8 mouse cellular contexts compared by ENCODE assay signal in the genomic region with DNA sequence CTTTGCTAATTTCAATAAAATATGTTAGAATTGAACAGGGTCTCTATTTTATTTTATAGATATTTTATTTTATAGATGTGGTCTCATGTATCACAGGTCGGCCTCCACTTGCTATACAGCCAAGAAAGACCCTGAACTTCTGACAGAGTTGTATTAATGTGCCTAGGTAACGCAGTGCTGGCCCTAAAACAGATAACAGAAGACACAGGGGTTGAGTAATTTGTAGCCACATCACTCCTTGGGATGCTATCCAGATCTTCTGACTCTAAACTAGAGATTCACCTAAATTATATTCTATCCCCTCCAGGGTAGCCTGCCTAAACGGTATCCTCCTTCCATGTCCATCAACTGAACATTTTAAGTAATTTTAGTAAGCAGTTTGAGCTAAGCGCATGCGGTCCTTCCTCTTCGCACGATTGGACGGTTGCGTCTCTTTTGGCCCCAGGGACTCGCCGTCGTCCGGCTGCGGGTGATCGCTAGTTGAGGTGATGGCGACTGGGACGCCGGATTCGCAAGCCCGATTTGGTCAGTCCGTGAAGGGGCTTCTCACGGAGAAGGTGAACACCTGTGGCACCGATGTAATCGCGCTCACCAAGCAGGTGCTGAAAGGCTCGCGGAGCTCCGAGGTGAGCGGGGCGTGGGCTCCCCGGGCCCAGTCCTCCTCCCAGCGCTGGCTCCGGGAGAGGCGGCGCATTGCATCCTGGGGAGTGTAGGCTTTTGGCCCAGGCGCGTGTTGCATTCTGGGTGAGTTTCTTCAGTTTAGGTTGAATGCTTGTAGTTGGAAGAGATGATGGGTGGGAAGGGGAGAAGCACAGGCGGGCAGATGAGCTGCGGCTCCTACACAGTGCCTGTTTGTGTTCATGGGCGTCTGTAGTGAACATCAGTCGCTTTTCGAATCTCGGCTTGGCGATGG. TPM values are rescaled to one million over a fixed set of nuclear protein-coding genes. Genes with fewer than 3 reads are reported as not detected.
DNase-seq lines count a peak whose midpoint lies in the region; ATAC-seq and TF ChIP-seq lines count a peak whose summit lies in the region.

A gene (plus strand): TSS at position 447 of the 913 bp plus-strand sequence.

- peak within 1 kb of the TSS; percentile 71 to 93 for H3K4me3 ChIP-seq in MEL (ENCODE audit: control insufficient read depth in 1 of 2, insufficient read depth in 1 of 2, low read depth in 2 of 2, low read length in 2 of 2)
- peak within 1 kb of the TSS; percentile 90 for H3K4me3 ChIP-seq in cerebellum, adult 2 months (replicated peaks; ENCODE audit: insufficient read depth, low read depth, low read length)
- H3K4me3 ChIP-seq in lung, embryonic 16.5 days (ENCODE audit: low read length) = peak within 1 kb of the TSS; percentile 71

- peak within 1 kb of the TSS; percentile 66 for H3K4me2 ChIP-seq in lung, embryonic 16.5 days (ENCODE audit: low read depth, low read length)

- TF ChIP-seq EP300 in MEL (IDR thresholded peaks at IDR 0.05; ENCODE audit: low read depth in 1 of 2, low read length in 2 of 2) = no peak; a peak in 1 of 4 replicates

- H3K79me2 ChIP-seq in MEL (ENCODE audit: control insufficient read depth, insufficient read depth, low read length, poor library complexity) = peaks cover 5% of the 10 kb centered on the region

- peaks cover 0 to 21% of the 10 kb centered on the region in 2 experiments; a peak in 2 of 4 replicates for H3K36me3 ChIP-seq in MEL (ENCODE audit: control insufficient read depth in 1 of 2, insufficient read depth in 2 of 2, low read length in 2 of 2)
- H3K36me3 ChIP-seq in lung, embryonic 16.5 days (ENCODE audit: control insufficient read depth, insufficient read depth, low read length) = no peaks in the 10 kb centered on the region

- peak; percentile 95 to 97 for TF ChIP-seq POLR2A in MEL (IDR thresholded peaks at IDR 0.05; ENCODE audit: control insufficient read depth in 1 of 2, insufficient read depth in 1 of 2, low read depth in 1 of 2, low read length in 2 of 2, poor library complexity in 1 of 2)
- peak; percentile 67; the same call in 1 of the 2 replicates for TF ChIP-seq POLR2A in cerebellum, adult 2 months (IDR thresholded peaks at IDR 0.05; ENCODE audit: borderline replicate concordance, insufficient read depth, low read length)

- 2% methylated on average over 44 of the region's 44 CpGs for WGBS in cerebellum, adult 2 months
- 2% methylated on average over 44 of the region's 44 CpGs for WGBS in lung, embryonic 16.5 days

- peak within 1 kb of the TSS; percentile 90 for H3K9ac ChIP-seq in MEL (ENCODE audit: control insufficient read depth, low read depth, low read length, poor library complexity, severe bottlenecking)
- H3K9ac ChIP-seq in lung, embryonic 16.5 days (ENCODE audit: low read length) = peak within 1 kb of the TSS; percentile 84

- peak; percentile 94 to 96 for ATAC-seq in hematopoietic stem cell, adult 5-6 weeks (replicated peaks in 1 of 2; ENCODE audit: insufficient read depth in 1 of 2, low FRiP score in 2 of 2, low TSS enrichment in 1 of 2, low read depth in 1 of 2, poor library complexity in 2 of 2, severe bottlenecking in 2 of 2)
- ATAC-seq in lung, embryonic 16.5 days (ENCODE audit: low read depth) = peak; percentile 97

- H3K27me3 ChIP-seq in MEL (ENCODE audit: control insufficient read depth in 1 of 2, insufficient read depth in 2 of 2, low read length in 2 of 2) = no peaks in the 10 kb centered on the region
- H3K27me3 ChIP-seq in cerebellum, adult 2 months (ENCODE audit: control insufficient read depth, insufficient read depth, low read length) = no peaks in the 10 kb centered on the region
- no peaks in the 10 kb centered on the region for H3K27me3 ChIP-seq in lung, embryonic 16.5 days (ENCODE audit: control insufficient read depth, insufficient read depth, low read depth, low read length)

- peak; percentile 97 for DNase-seq in MEL (ENCODE audit: low read depth, low spot score)
- DNase-seq in cerebellum, adult 2 months = peak; percentile 94 to 96
- DNase-seq in forelimb bud, embryonic 11.5 days (ENCODE audit: low read depth, low spot score) = peak; percentile 76
- peak; percentile 74 for DNase-seq in layer of hippocampus, adult 9-10 months (ENCODE audit: low spot score)
- DNase-seq in ovary, postnatal 10 days (ENCODE audit: low spot score) = peak; percentile 79
- DNase-seq in thymus, postnatal 10 days (ENCODE audit: low spot score in 2 of 2) = peak; percentile 71 to 73

- H3K4me1 ChIP-seq in MEL (ENCODE audit: control insufficient read depth in 1 of 2, insufficient read depth in 2 of 2, low read length in 2 of 2) = peaks cover 9 to 29% of the 10 kb centered on the region in 2 experiments
- H3K4me1 ChIP-seq in cerebellum, adult 2 months (ENCODE audit: control insufficient read depth, insufficient read depth, low read length) = no peaks in the 10 kb centered on the region
- H3K4me1 ChIP-seq in lung, embryonic 16.5 days (replicated peaks; ENCODE audit: control insufficient read depth, insufficient read depth, low read length) = peaks cover 9% of the 10 kb centered on the region

- no peak for TF ChIP-seq RAD21 in MEL (IDR thresholded peaks at IDR 0.05; ENCODE audit: low read depth, low read length)

- peak within 1 kb of the TSS; percentile 83 for H3K27ac ChIP-seq in MEL (ENCODE audit: control insufficient read depth, low read depth, low read length)
- H3K27ac ChIP-seq in cerebellum, adult 2 months (ENCODE audit: insufficient read depth, low read length) = peak within 1 kb of the TSS; percentile 92
- H3K27ac ChIP-seq in lung, embryonic 16.5 days (ENCODE audit: low read length) = peak within 1 kb of the TSS; percentile 64

- TF ChIP-seq CTCF in MEL (IDR thresholded peaks at IDR 0.05 in 2 of 3, conservative IDR thresholded peaks at IDR 0.05 in 1 of 3; ENCODE audit: control insufficient read depth in 1 of 3, insufficient read depth in 1 of 3, low read depth in 2 of 3, low read length in 3 of 3, poor library complexity in 1 of 3, severe bottlenecking in 1 of 3) = no peak
- TF ChIP-seq CTCF in cerebellum, adult 2 months (IDR thresholded peaks at IDR 0.05; ENCODE audit: borderline replicate concordance, insufficient read depth, low read depth, low read length) = no peak

- no peaks in the 10 kb centered on the region for H3K9me3 ChIP-seq in MEL (replicated peaks; ENCODE audit: insufficient read depth, low read length)
- H3K9me3 ChIP-seq in lung, embryonic 16.5 days (ENCODE audit: control insufficient read depth, low read length) = no peaks in the 10 kb centered on the region

TF ChIP-seq in MEL, 35 proteins besides CTCF, POLR2A, EP300 and RAD21 (continues in another document):
- TF ChIP-seq RCOR1 (IDR thresholded peaks at IDR 0.05; ENCODE audit: low read depth, low read length) (no peak), GABPA (IDR thresholded peaks at IDR 0.05; ENCODE audit: low read depth, low read length) (no peak), SIN3A (IDR thresholded peaks at IDR 0.05; ENCODE audit: low read length) (peak; percentile 91), GATA1 (IDR thresholded peaks at IDR 0.05; ENCODE audit: low read depth, low read length) (no peak; the same call in 1 of the 2 replicates), CHD2 (IDR thresholded peaks at IDR 0.05; ENCODE audit: low read length) (no peak), TBP (IDR thresholded peaks at IDR 0.05; ENCODE audit: low read depth, low read length) (peak; percentile 77), MEF2A (IDR thresholded peaks at IDR 0.05; ENCODE audit: extremely low read depth, insufficient replicate concordance, low read depth, low read length, poor library complexity, severe bottlenecking) (no peak), TCF12 (IDR thresholded peaks at IDR 0.05; ENCODE audit: low read depth, low read length) (peak; percentile 69), E2F4 (IDR thresholded peaks at IDR 0.05; ENCODE audit: borderline replicate concordance, low read depth, low read length) (no peak), CHD1 (IDR thresholded peaks at IDR 0.05; ENCODE audit: low read depth, low read length) (no peak), UBTF (IDR thresholded peaks at IDR 0.05; ENCODE audit: borderline replicate concordance, insufficient read depth, low read depth, low read length) (no peak), MYC (IDR thresholded peaks at IDR 0.05; ENCODE audit: low read depth, low read length) (peak; percentile 97), MAZ (IDR thresholded peaks at IDR 0.05; ENCODE audit: low read depth, low read length) (peak; percentile 79), POLR2AphosphoS5 (IDR thresholded peaks at IDR 0.05; ENCODE audit: borderline replicate concordance, low read depth, low read length) (no peak), NELFE (IDR thresholded peaks at IDR 0.05; ENCODE audit: low read depth, low read length) (peak; percentile 89), MYB (IDR thresholded peaks at IDR 0.05; ENCODE audit: low read depth, low read length) (no peak), ZMIZ1 (IDR thresholded peaks at IDR 0.05; ENCODE audit: low read depth, low read length) (peak; percentile 82), MXI1 (IDR thresholded peaks at IDR 0.05; ENCODE audit: low read depth, low read length) (peak; percentile 60; the same call in 1 of the 2 replicates), ZNF384 (IDR thresholded peaks at IDR 0.05; ENCODE audit: low read depth, low read length) (peak; percentile 14; the same call in 1 of the 2 replicates), KAT2A (conservative IDR thresholded peaks at IDR 0.05; ENCODE audit: low read depth, low read length) (peak; percentile 80), USF1 (IDR thresholded peaks at IDR 0.05; ENCODE audit: low read depth, low read length) (peak; percentile 43; the same call in 1 of the 2 replicates), TAL1 (IDR thresholded peaks at IDR 0.05; ENCODE audit: low read length) (no peak), MAX (IDR thresholded peaks at IDR 0.05; ENCODE audit: low read length) (peak; percentile 81), JUND (IDR thresholded peaks at IDR 0.05; ENCODE audit: low read depth, low read length) (no peak), ELF1 (IDR thresholded peaks at IDR 0.05; ENCODE audit: low read depth, low read length) (peak; percentile 84), NRF1 (IDR thresholded peaks at IDR 0.05; ENCODE audit: insufficient read depth, low read depth, low read length, poor library complexity, severe bottlenecking) (peak; percentile 68), SMC3 (IDR thresholded peaks at IDR 0.05; ENCODE audit: low read depth, low read length) (0 out of 2 replicates have a peak, but pooled peaks have one; percentile 10), HCFC1 (IDR thresholded peaks at IDR 0.05; ENCODE audit: low read depth, low read length) (peak; percentile 93)

RNA-seq across cellular contexts. Expression of the gene that starts here (rescaled TPM):
- total RNA-seq in MEL (2012; rRNA removed) = 4.1 and 5.1 TPM in 2 replicates
- polyA plus RNA-seq in MEL (2012; ENCODE audit: insufficient read depth in 1 of 2, insufficient read length in 2 of 2, low read depth in 1 of 2, low replicate concordance in 2 of 2, missing spikeins in 1 of 2) = 10 to 100 TPM in 1 of 2 experiments, not detected in 1; 11.1 TPM
- polyA plus RNA-seq in cerebellum, adult 2 months (2012; rRNA removed) = 19.0 and 19.1 TPM in 2 replicates
- total RNA-seq in hematopoietic stem cell, adult 5-6 weeks (2017) = 5.9 and 7.6 TPM in 2 replicates
- 15.9 and 16.3 TPM in 2 replicates for polyA plus RNA-seq in lung, embryonic 16.5 days (2015; fragmentation: Nextera tagmentation; extraction: Ambion mirVana)

Comparison
In these comparisons a context has a peak if more than half of its experiments do, and no peak if none do; other contexts are left out.
1. Peak in every context shown above with its lines: DNase-seq, ATAC-seq, H3K4me3 ChIP-seq and H3K27ac ChIP-seq.